ENCODE assay signal across 7 mouse cellular contexts in the genomic region with DNA sequence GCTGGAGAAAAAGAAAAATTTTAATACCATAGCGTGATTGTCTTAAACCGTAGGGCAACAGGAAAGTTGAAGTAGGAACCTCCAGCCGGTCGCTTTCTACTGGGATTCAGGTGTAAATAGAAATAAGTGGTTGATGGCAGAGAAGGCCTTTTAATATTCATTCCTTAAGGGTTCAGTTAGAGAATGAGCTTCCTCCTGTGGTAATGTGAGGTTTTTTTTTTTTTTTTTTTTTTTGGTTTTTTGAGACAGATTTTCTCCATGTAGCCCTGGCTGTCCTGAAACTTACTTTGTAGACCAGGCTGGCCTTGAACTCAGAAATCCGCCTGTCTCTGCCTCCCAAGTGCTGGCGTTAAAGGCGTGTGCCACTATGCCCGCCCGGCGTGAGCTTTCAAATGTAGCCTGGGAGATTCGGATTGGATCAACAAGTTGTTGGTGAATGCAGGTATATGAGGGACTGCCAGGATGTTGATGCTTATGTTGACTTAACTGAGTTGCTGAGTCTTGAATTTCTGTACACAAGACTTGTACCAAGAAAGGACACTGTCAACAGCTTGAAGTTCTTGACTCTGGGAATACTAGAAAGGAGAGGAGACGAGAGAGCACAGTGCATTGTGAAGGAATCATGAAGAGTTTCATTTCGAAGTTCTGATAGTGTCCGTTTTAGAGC. TPM values are rescaled to one million over a fixed set of nuclear protein-coding genes. Genes with fewer than 3 reads are reported as not detected.
DNase-seq lines count a peak whose midpoint lies in the region; ATAC-seq and TF ChIP-seq lines count a peak whose summit lies in the region.

No protein-coding gene starts in this region.

- no peak for TF ChIP-seq POLR2A in thymus, adult 2 months (IDR thresholded peaks at IDR 0.05; ENCODE audit: control insufficient read depth, extremely low read depth, insufficient read depth, low read length, poor library complexity)
- TF ChIP-seq POLR2A in liver, adult 2 months (IDR thresholded peaks at IDR 0.05; ENCODE audit: extremely low read depth, insufficient read depth, low read length), result no peak

- no peak for DNase-seq in thymus, adult 2 months
- DNase-seq in thymus, postnatal 36 days, result no peak
- peak; percentile 77 for DNase-seq in liver, adult 2 months (ENCODE audit: extremely low read depth, low read depth, low spot score)
- no peak for DNase-seq in urinary bladder, postnatal 4 days (ENCODE audit: low spot score in 2 of 2)
- DNase-seq in right cerebral cortex, adult 18-20 months, result no peak
- no peak for DNase-seq in adrenal gland, adult 2 months

- peak overlapping the region; percentile 89 for H3K4me2 ChIP-seq in forebrain, embryonic 13.5 days

- 63% methylated on average over 14 of the region's 14 CpGs for WGBS in thymus, adult 2 months
- 61% methylated on average over 14 of the region's 14 CpGs for WGBS in forebrain, embryonic 13.5 days
- WGBS in liver, adult 2 months, result 13% methylated on average over 14 of the region's 14 CpGs

- TF ChIP-seq CTCF in thymus, adult 2 months (IDR thresholded peaks at IDR 0.05; ENCODE audit: borderline replicate concordance, control insufficient read depth, extremely low read depth, insufficient read depth, low read length, poor library complexity), result no peak
- no peak for TF ChIP-seq CTCF in liver, adult 2 months (IDR thresholded peaks at IDR 0.05; ENCODE audit: low read depth, low read length)

- H3K4me1 ChIP-seq in thymus, adult 2 months (replicated peaks; ENCODE audit: control insufficient read depth, insufficient read depth, low read length), result peaks cover 5% of the 10 kb centered on the region
- peaks cover 8% of the 10 kb centered on the region for H3K4me1 ChIP-seq in forebrain, embryonic 13.5 days
- H3K4me1 ChIP-seq in liver, adult 2 months (ENCODE audit: control insufficient read depth, insufficient read depth, low read length), result peaks cover 4% of the 10 kb centered on the region; the same call in 1 of the 2 replicates

- H3K79me2 ChIP-seq in liver, adult 2 months (ENCODE audit: control insufficient read depth, insufficient read depth, low read length), result peaks cover 8% of the 10 kb centered on the region

- peaks cover 20% of the 10 kb centered on the region for H3K36me3 ChIP-seq in thymus, adult 2 months (ENCODE audit: control insufficient read depth, insufficient read depth, low read length)
- H3K36me3 ChIP-seq in forebrain, embryonic 13.5 days (ENCODE audit: poor library complexity, severe bottlenecking), result peaks cover 23% of the 10 kb centered on the region
- H3K36me3 ChIP-seq in liver, adult 2 months (ENCODE audit: control insufficient read depth, insufficient read depth, low read length), result peaks cover 16% of the 10 kb centered on the region

- H3K9ac ChIP-seq in forebrain, embryonic 13.5 days, result peak overlapping the region; percentile 96
- peak overlapping the region; percentile 97 for H3K9ac ChIP-seq in liver, adult 2 months (ENCODE audit: low read depth, low read length)

- H3K4me3 ChIP-seq in thymus, adult 2 months (ENCODE audit: control insufficient read depth, insufficient read depth, low read length), result peak overlapping the region; percentile 95
- H3K4me3 ChIP-seq in forebrain, embryonic 13.5 days, result peak overlapping the region; percentile 98
- peak overlapping the region; percentile 92 for H3K4me3 ChIP-seq in liver, adult 2 months (ENCODE audit: insufficient read depth, low read depth, low read length)

- no peaks in the 10 kb centered on the region for H3K9me3 ChIP-seq in forebrain, embryonic 13.5 days (replicated peaks)

- no peaks in the 10 kb centered on the region for H3K27me3 ChIP-seq in thymus, adult 2 months (ENCODE audit: control insufficient read depth, insufficient read depth, low read length)
- no peaks in the 10 kb centered on the region for H3K27me3 ChIP-seq in forebrain, embryonic 13.5 days
- H3K27me3 ChIP-seq in liver, adult 2 months (ENCODE audit: control insufficient read depth, insufficient read depth, low read length), result no peaks in the 10 kb centered on the region

- no peak overlapping the region for H3K27ac ChIP-seq in thymus, adult 2 months (ENCODE audit: control insufficient read depth, insufficient read depth, low read length)
- no peak overlapping the region for H3K27ac ChIP-seq in forebrain, embryonic 13.5 days
- peak overlapping the region; percentile 92 for H3K27ac ChIP-seq in liver, adult 2 months (replicated peaks; ENCODE audit: insufficient read depth, low read depth, low read length)

- ATAC-seq in forebrain, embryonic 13.5 days, result no peak

RNA-seq across cellular contexts. Expression of gene Psmd11, which starts 1.2 kb away (rescaled TPM):
- 71.7 and 78.4 TPM in 2 replicates for polyA plus RNA-seq in thymus, adult 2 months (2012; rRNA removed)
- 370 and 373 TPM in 2 replicates for polyA plus RNA-seq in forebrain, embryonic 13.5 days (2015; fragmentation: Nextera tagmentation; extraction: Ambion mirVana)
- total RNA-seq in liver, adult 2 months (2014; rRNA removed), result 106 and 128 TPM in 2 replicates
- 56.1 and 63.2 TPM in 2 replicates for polyA plus RNA-seq in liver, adult 2 months (2012; rRNA removed)
- total RNA-seq in adrenal gland, adult 2 months (2021), result 100 to 1,000 TPM; 142 to 155 TPM
- 16.6 and 19.9 TPM in 2 replicates for polyA plus RNA-seq in adrenal gland, adult 2 months (2012; rRNA removed)

RNA-seq across cellular contexts. Expression of gene Zfp207, which starts 46.6 kb away (rescaled TPM):
- polyA plus RNA-seq in thymus, adult 2 months (2012; rRNA removed), result 243 and 267 TPM in 2 replicates
- polyA plus RNA-seq in forebrain, embryonic 13.5 days (2015; fragmentation: Nextera tagmentation; extraction: Ambion mirVana), result 266 and 272 TPM in 2 replicates
- 69.7 and 70.6 TPM in 2 replicates for total RNA-seq in liver, adult 2 months (2014; rRNA removed)
- 33.2 and 40.1 TPM in 2 replicates for polyA plus RNA-seq in liver, adult 2 months (2012; rRNA removed)
- 100 to 1,000 TPM; 131 to 142 TPM for total RNA-seq in adrenal gland, adult 2 months (2021)
- polyA plus RNA-seq in adrenal gland, adult 2 months (2012; rRNA removed), result 45.7 and 53.3 TPM in 2 replicates

RNA-seq across cellular contexts. Expression of gene Cdk5r1, which starts 47.2 kb away (rescaled TPM):
- 10.8 and 12.3 TPM in 2 replicates for polyA plus RNA-seq in thymus, adult 2 months (2012; rRNA removed)
- polyA plus RNA-seq in forebrain, embryonic 13.5 days (2015; fragmentation: Nextera tagmentation; extraction: Ambion mirVana), result 67.9 and 73.9 TPM in 2 replicates
- total RNA-seq in liver, adult 2 months (2014; rRNA removed), result 0.18 and 0.47 TPM in 2 replicates
- 0.45 and 0.61 TPM in 2 replicates for polyA plus RNA-seq in liver, adult 2 months (2012; rRNA removed)
- total RNA-seq in adrenal gland, adult 2 months (2021), result 1 to 10 TPM; 1.5 to 3.1 TPM
- polyA plus RNA-seq in adrenal gland, adult 2 months (2012; rRNA removed), result 5.8 TPM in 2 replicates

RNA-seq across cellular contexts. Expression of gene 5730455P16Rik, which starts 51.8 kb away (rescaled TPM):
- polyA plus RNA-seq in thymus, adult 2 months (2012; rRNA removed), result 5.4 and 8.6 TPM in 2 replicates
- polyA plus RNA-seq in forebrain, embryonic 13.5 days (2015; fragmentation: Nextera tagmentation; extraction: Ambion mirVana), result 30.3 and 32.3 TPM in 2 replicates
- 10.4 and 11.8 TPM in 2 replicates for total RNA-seq in liver, adult 2 months (2014; rRNA removed)
- 1.8 and 2.1 TPM in 2 replicates for polyA plus RNA-seq in liver, adult 2 months (2012; rRNA removed)
- 10 to 100 TPM; 14.4 to 20.7 TPM for total RNA-seq in adrenal gland, adult 2 months (2021)
- polyA plus RNA-seq in adrenal gland, adult 2 months (2012; rRNA removed), result 2.7 and 3.8 TPM in 2 replicates
